Mouse (Mus musculus) monocyte, adult 5-6 weeks (primary cell): Measurements from ENCODE around the gene Tmem130. TPM values are rescaled to one million over a fixed set of nuclear protein-coding genes. Genes with fewer than 3 reads are reported as not detected.

ENCODE experiments used
- ATAC-seq: fragments of 153-309, 156-312 bp; replicated peaks from 2 replicates; pipeline ENCODE4 v1.8.0; 2017; ENCODE audit warnings: mild to moderate bottlenecking; ENCODE audit not compliant: low TSS enrichment, insufficient number of reproducible peaks, severe bottlenecking, poor library complexity, low FRiP score
- total RNA-seq: library from RNA; stranded (forward); fragments of 200-1000, 200-491, 200-594 nt; gene quantifications from 3 replicates; pipeline ENCODE4 v1.2.3, GENCODE M21; 2017

Gene Tmem130
- total RNA-seq, 1 experiment from 2014 or later, result not detected

DNA sequence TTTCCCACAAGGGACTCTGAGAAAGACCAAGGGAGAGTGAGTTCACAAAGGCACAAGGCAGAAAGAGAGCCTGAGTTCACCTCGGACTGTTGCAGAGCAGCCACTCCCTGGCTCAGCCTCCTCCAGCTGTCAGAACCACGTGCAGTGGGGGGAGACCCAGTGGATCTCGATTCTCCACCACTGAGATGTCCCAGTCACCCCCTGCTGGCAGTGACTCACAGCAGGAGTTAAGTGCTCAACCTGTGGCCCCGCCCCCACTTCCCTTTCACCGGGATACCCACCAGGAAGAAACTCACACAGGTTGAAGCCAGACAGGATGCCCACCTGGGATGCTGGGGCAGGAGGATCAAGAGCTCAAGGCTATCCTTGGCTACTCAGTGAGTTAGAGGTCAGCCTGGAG, 9.2 kb downstream of the Tmem130 start:
- 0 out of 2 replicates have a peak, but pooled peaks have one; percentile 23 for ATAC-seq

DNA sequence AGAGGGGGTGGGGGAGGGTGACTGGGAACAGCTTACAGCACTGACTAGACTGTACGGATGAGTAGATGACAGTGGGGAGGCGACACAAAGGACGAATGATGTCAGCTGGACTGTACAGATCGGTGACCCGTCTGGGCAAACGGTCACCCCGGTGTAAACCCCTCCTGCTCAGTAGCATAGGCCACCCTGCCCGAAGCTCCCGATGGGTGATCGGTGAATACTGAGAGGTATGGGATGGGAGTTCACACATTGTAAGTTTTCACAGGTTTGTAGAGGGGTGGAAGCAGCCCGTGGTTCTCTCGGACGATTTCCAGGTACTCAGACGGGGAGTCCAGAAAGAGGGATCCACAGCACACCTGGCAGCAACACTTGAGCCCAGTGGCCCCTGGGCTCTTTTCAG, 24.5 kb downstream of the Tmem130 start:
- no peak for ATAC-seq

DNA sequence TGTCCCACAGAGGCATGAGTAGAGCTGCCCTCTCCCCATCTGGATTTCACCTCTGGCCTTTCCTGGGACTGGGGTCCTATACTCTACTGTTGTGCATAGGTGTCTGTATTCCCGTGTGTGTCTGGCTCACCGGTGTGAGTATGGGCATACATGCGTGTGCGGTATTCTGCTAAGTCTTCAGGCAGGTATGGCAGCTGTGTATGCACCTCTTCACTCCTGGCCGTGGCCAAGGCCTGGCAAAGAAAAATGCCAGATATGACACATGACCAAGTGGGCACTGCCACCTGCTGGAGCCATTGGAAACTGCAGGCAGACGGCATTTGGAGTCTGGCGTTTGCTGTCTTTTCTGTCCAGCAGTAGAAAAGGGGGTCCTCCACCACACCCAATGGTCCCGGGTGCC, 26.7 kb downstream of the Tmem130 start:
- ATAC-seq, result peak; percentile 47; the same call in 1 of the 2 replicates

DNA sequence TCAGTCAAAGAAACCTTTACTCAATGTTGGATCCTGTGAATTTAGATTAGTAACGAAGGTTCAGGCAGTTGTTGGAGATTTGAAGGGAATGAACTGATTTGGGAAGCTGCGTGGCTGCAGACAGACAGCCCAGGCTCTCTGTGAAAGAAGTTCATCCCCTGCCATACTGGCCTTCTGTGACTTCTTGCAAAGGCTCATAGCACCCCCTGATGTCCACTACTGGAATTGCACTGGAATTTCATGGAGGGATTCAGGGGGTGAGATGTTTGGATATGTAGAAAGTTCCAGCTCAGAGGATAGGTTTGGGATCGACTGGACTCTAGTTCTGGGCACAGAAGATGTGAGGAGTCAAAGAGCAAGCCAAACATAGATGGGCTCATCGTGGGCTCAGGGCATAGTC, 27.7 kb downstream of the Tmem130 start:
- ATAC-seq, result no peak

DNA sequence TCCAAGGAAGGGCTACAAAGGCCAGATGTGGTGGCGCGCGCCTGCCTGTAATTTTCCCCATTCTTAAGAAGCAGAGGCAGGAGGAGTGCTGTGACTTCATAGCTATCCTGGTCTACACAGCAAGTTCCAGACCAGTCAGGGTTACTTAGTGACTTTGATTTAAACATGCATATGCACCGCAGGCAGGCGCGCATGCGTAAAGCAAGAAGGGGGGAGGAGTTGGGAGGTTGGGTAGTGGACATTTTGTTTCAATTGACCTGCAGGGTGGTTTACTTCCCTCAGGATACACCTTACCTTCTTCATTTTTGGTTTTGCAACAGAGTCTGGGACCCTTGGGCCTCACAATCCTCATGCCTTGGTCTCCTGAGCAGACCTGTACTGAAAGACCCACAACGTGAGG, 32.4 kb downstream of the Tmem130 start:
- no peak for ATAC-seq

DNA sequence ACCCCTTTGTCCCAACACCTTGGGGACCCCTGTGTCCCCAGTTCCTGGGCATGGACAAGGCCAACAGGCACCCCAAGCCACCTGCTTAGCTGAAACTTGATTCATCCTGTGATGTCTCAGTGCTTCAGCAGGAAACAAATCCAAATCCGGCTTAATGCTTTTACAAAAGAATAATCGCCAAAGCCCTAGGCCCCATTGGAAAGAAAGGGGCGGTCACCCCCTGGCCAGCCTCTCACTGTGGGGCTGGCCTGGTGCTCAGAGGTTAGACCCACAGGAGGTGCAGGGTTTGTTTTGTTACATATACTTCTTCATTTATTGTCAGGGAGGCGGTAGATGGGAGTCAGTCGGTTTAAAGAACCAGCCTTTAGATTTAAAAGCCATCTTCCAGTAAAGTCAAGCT, 33.4 kb downstream of the Tmem130 start:
- no peak for ATAC-seq

DNA sequence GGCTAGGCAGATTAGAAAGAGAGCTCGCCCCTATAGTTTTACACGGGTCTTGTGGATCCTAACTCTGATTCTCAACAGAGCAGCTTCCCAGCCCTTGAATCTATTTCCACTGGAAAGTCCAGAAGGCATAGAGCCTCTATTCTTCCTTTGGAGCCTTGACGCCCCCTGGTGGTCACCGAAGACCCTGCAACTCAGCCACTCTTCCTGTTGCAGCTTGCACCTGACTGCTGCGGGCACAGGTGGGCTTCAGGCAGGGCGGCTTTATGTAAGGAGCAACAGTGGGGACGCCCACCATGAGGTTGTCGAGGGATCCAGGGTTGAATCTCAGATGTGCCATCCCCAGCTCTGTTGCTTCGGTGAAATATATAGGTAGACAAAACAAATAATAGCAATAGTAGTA, 34.5 kb downstream of the Tmem130 start:
- ATAC-seq, result no peak

DNA sequence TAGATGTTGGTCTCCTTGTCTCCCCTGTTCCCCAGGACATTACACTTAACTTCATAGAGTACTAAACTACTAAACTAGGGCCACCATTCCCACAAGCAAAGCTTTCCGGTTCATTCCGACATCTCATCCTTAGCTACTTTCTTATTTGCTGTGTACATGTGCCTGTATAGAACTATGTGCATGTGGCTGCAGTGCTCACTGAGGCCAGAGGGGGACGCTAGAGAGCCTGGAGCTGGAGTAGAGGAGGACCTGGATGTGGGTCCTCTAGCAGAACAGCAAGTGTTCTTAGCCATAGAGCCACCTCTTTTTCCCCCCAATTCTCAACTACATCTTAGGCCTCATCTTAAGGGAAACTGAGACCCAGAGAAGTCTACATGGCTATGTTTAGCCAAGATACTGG, 36.1 kb downstream of the Tmem130 start:
- ATAC-seq, result no peak

DNA sequence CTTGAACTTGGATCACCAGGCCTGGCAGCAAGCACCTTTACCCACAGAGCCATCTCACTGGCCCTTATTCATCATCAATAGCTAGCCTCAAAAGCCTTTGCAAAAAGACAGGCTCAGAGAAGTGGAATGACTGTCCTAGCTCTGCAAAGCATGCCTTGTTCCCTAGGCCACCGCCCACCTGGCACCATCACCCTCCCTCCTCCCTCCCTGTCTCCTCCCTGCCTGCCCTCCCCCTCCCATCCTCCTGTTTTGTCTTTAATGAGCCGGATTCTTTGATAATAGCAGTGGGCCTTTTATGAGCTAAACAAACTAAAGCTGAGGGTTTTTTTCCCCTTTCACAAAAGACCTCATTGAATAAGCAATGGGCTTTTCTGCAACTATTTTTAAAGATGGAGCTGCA, 36.7 kb downstream of the Tmem130 start:
- ATAC-seq, result no peak

DNA sequence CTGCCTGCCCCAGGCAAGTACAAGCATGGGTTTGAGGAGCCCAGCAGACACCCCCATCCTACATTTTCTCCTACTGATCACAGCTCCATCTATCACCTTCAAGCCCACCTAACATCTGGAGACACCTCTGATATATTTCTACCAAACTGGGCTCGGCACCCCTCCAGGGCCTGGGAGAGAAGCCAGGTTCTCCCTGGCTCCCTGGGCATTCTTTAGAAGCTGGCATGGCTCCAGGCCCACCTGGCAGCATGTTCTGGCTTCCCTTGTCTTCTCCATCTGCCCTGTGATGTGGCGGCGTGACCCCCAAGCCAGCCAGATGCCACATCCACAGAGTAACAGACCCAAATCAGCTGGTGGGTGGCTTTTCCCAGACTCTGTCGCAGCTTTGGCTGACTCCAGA, 41.3 kb downstream of the Tmem130 start:
- no peak for ATAC-seq

DNA sequence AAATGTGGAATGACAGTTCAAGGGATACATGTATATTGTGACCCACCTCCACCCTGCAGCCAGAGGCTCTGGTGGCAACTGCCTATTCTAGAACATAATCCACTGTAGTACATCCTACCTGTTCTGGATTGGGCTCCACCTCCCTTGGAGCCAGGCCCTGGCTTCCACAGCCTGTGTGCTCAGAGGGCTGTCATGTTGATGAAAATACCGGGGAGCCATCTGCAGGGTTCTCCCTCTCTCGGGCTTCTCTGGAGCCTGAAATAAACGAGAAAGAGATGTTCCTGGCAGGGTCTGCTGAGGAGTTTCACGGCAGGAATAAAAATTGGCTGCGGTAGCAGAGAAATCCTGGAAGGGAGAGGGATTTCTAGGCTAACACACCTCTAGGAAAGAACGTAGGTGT, 41.8 kb downstream of the Tmem130 start:
- no peak for ATAC-seq

DNA sequence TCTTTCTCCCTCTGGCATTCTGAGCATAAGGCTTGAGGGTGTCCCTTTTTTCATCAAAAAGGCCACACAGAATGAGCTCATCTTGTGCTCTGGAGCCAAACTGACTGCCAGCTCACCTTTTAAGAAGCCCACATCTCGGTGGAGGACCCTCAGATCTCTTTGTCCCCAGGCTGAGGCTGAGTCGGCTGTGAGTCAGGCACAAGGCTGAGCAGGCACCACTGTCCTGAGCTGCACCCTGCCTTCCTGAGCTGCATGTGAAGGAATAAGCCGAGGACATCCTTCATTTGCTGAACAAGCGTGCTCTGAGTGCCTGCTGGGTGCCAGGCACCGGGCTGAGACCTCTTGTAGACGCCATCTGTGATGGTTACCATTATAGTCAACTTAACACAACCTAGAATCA, 44.4 kb downstream of the Tmem130 start:
- no peak for ATAC-seq

DNA sequence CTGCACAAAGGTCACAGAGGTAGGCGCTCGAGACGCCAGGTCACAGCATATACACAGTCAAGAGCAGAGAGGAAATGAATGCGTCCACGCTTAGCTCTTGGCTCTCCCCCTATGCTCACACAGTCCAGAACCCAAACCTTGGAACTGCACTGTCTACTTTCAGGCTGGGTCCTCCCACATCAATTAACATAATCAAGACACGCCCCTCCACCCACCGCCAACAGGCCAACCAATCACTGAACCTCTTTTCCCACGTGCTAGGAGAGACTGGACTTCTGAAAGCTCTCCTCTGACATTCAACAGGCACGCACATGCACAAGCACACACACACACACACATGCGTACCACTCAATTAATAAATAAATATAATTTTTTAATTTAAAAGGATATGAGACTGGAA, 48.2 kb downstream of the Tmem130 start:
- ATAC-seq, result no peak

DNA sequence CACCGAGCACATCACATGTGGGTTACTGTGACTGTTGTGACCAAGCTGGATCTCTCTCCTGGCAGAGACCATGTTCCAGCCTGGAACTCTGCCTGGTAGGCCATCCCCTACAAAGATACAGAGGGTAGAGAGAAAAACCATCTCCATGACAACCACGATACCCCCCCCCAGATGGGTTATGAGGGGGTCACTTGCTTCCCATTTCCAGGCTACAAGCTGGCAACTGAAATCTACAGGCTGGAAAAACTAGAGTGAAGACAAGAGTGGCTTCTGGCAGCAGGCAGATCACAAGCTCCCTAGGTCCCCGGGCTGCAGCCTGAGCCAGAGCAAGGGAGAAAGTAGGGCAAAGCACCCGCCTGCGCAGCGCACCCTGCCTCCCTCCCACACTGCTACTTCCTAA, 54.0 kb downstream of the Tmem130 start:
- ATAC-seq, result no peak

DNA sequence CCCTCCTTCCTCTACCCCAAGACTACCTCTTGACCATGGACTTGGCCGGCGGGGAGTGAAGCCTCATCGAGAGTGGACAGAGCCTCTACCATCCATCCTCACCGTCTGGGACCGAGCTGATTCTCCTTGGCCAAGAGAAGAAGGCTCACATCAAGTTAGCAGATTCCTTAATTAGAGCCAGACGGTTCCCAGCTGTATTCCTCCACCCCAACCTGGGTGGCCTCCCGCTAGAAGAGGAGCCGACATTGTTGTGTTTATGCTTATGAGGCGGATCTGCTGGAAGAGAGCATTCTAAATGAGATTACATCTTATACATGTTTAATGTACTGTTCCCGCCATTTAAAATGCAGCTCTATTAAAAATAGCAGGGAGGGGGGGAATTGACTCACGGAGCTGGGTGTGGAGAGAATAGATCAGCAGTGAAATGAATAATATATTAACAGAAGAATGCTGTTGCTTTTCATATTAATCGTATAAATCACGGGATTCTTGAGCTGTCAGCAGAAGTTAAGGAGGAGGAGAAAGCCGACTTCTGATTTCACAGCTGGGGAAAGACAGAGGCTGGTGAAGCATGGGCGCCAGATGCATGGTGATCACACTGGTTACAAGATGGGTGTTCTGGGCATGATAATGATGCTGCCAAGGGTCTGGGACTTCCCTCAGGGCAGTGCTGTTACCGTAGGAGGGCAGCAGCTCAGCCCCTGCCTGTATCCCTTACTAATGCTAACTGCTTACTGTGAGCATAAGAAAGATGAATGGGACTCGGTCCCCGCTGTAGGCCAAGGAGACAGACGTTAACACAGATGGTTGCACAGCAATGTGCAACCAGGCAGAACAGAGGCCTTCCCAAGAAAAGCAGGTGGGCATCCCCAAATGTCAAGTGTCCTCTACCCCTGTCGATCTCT, 57.9 kb downstream of the Tmem130 start:
- no peak for ATAC-seq

DNA sequence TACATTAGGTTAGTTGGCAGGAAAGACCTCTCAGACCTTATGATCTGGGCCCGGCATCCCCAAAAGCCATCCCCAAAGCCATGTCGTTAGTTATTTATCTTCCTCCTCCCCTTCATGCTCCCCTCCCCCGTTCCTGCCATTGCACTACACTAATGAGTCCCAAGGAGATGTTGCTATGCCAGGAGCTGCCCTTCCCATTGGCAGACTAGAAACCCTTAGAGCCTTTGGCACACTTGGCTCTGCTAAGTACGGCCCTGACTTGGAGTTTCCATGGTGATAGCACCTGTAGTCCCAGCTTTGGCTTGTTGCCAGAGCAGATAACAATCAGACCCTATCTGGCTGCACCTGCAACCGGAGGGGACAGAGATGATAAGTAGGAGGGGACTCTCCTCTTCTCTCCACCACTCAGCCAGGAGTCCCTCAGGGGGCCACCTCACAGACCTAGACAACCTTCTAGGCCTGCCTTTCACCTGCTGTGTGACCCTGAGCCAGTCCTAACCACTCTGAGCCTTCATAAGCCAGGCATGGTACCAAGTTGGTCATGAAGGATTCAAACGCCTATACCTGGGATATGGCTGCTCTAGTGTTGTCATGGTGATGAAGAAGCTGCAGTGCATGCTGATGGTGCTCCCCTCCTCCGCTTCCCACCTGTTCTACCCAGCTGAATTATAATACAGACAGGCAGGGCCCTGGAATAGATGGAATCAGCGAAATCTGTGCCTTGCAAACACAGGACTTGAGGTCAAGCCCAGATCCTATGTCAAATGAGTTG, 66.1 kb downstream of the Tmem130 start:
- ATAC-seq, result no peak

DNA sequence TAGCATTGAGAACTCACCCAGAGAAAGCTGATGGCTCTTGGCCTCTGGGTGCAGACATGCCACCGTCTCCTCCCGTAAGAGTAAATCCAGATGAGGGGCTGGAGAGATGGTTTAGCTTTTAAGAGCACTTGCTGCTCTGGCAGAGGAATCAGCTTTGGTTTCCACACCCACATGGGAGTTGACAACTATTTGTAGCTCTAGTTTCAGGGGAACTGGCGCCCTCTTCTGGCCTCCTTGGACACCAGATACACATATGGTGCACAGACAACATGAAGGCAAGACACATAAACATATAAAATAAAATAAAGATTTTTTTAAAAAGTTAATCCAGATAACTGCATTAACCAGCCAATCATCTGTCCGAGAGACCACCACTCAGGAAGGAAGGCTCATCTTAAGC, 67.5 kb downstream of the Tmem130 start:
- ATAC-seq, result no peak

DNA sequence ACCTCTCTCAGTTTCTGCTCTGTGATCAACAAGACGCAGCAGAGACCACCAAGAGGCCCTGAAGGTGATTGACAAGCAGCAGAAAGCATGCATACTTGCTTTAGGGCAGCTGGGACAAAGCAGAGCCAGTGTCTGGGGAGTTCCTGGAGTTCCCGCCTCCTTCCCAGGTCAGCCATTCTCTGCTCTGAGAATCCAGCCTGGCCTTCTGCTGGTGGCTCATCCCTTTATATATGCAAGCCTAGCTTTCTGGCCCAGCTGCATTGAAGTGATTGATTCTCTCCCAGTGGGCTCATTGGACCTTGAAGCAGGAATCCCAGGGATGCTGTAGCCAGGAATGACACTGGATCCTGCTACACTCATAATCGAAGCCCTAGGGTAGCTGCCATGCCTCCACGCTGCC, 70.2 kb downstream of the Tmem130 start:
- ATAC-seq, result no peak

DNA sequence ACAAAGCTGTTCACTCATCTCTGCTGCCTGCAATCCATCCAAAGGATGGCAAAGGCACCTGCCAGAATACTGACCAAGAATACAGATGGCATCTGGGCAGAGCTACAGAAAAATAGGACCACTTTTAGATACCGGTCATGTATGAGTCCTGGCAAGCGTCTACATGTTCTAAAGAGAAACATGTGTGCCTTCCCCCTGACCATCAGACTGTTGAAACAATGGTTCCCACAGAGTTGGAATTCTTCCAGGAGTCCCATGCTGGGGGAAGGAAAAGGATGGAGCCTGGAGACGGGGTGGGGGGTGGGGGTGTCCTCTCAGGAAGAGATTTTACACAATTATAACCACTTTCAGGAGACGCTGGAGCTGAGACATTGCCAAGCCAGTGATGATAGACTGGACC, 73.2 kb downstream of the Tmem130 start:
- no peak for ATAC-seq
